9 mouse cellular contexts compared by ENCODE assay signal in the genomic region with DNA sequence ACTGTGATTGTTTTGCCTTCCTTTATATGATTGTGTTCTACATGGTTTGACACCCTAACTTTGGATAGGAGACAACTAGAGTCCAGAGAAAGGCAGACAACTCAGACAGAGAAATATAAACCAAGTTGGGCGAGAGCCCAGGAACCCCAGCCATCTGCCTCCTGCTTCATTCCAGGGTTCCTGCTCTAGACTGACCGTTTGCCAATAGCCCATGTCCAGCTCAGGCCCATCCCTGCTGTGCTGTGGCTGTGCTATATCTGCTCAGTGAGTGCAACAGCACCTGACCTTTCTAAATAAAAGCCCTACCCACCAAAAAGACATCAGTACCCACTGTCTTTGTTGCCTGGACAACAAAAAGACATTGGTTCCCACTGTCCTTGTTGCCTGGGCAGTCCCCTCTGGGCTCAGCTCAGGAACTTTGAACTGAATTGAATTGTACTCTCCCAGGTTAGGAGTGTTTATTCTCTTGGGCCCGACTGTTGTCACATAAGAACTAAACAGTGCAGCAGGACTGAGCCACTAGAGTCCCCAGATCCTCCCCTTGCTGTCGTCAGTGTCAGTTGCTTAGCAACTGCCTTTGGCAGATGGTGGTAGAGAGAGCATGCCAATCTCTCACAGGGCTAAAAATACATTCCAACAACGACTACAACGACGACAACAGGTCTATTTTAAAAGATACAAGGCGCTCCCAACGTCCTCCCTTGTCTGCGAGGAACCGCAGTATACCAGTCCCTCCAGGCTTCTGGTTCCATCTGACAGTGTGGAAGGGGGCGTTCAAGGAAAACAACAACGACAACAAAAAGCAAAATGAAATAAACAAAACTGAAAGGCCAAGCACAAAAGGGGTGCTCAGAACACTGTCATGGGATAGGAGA. TPM values are rescaled to one million over a fixed set of nuclear protein-coding genes. Genes with fewer than 3 reads are reported as not detected.
DNase-seq lines count a peak whose midpoint lies in the region; ATAC-seq lines count a peak whose summit lies in the region.
"Had no signal": no experiment of that assay in that cellular context is flagged by ENCODE, and none has a peak within 500 bp of the region (broad histone marks: within the 10 kb centered on the region; RNA-seq: fewer than 3 reads in every experiment).

No protein-coding gene starts in this region.

- H3K9me3 ChIP-seq in neural tube, embryonic 11.5 days (ENCODE audit: control insufficient read depth, low read length), result no peaks in the 10 kb centered on the region
- peaks cover 7% of the 10 kb centered on the region; the same call in 1 of the 2 replicates for H3K9me3 ChIP-seq in forebrain, embryonic 12.5 days
- peaks cover 6% of the 10 kb centered on the region for H3K9me3 ChIP-seq in heart, embryonic 14.5 days (ENCODE audit: control insufficient read depth, low read length)
- H3K9me3 ChIP-seq in midbrain, embryonic 15.5 days, result no peaks in the 10 kb centered on the region

- H3K4me1 ChIP-seq in neural tube, embryonic 11.5 days (ENCODE audit: control insufficient read depth, insufficient read depth, low read length), result peaks cover 4% of the 10 kb centered on the region; the same call in 1 of the 2 replicates
- H3K4me1 ChIP-seq in forebrain, embryonic 12.5 days, result peaks cover 56% of the 10 kb centered on the region
- peaks cover 24 to 25% of the 10 kb centered on the region in 2 experiments for H3K4me1 ChIP-seq in heart, embryonic 14.5 days (ENCODE audit: control insufficient read depth in 2 of 2, insufficient read depth in 2 of 2, low read length in 2 of 2)
- H3K4me1 ChIP-seq in midbrain, embryonic 15.5 days, result peaks cover 43% of the 10 kb centered on the region

- H3K27me3 ChIP-seq in neural tube, embryonic 11.5 days (ENCODE audit: control insufficient read depth, insufficient read depth, low read length), result no peaks in the 10 kb centered on the region
- no peaks in the 10 kb centered on the region for H3K27me3 ChIP-seq in forebrain, embryonic 12.5 days
- no peaks in the 10 kb centered on the region for H3K27me3 ChIP-seq in heart, embryonic 14.5 days (ENCODE audit: control insufficient read depth, insufficient read depth, low read length)
- H3K27me3 ChIP-seq in midbrain, embryonic 15.5 days (replicated peaks), result no peaks in the 10 kb centered on the region

- no peaks in the 10 kb centered on the region for H3K36me3 ChIP-seq in neural tube, embryonic 11.5 days (ENCODE audit: control insufficient read depth, insufficient read depth, low read length)
- no peaks in the 10 kb centered on the region for H3K36me3 ChIP-seq in forebrain, embryonic 12.5 days (replicated peaks)
- H3K36me3 ChIP-seq in heart, embryonic 14.5 days (ENCODE audit: control insufficient read depth, insufficient read depth, low read length), result no peaks in the 10 kb centered on the region
- no peaks in the 10 kb centered on the region for H3K36me3 ChIP-seq in midbrain, embryonic 15.5 days (replicated peaks)

- DNase-seq in neural tube, embryonic 11.5 days (ENCODE audit: low spot score), result peak; percentile 20
- no peak for DNase-seq in neural tube, embryonic 10.5 days (ENCODE audit: extremely low spot score, low spot score)
- DNase-seq in left cerebral cortex, adult 11 months (ENCODE audit: low spot score), result peak; percentile 77

- H3K9ac ChIP-seq in neural tube, embryonic 11.5 days (ENCODE audit: low read length), result 0 out of 2 replicates have a peak overlapping the region, but pooled peaks have one; percentile 2
- H3K9ac ChIP-seq in forebrain, embryonic 12.5 days, result no peak overlapping the region
- peak overlapping the region; percentile 45 for H3K9ac ChIP-seq in heart, embryonic 14.5 days (ENCODE audit: low read length)
- H3K9ac ChIP-seq in midbrain, embryonic 15.5 days, result no peak overlapping the region

- 52% methylated on average over 13 of the region's 13 CpGs for whole genome bisulfite sequencing in neural tube, embryonic 11.5 days
- 42% methylated on average over 13 of the region's 13 CpGs for WGBS in forebrain, embryonic 12.5 days
- WGBS in heart, embryonic 14.5 days, result 18% methylated on average over 13 of the region's 13 CpGs
- 25% methylated on average over 13 of the region's 13 CpGs for WGBS in midbrain, embryonic 15.5 days

- no peak overlapping the region for H3K4me2 ChIP-seq in neural tube, embryonic 11.5 days (ENCODE audit: low read depth)
- no peak overlapping the region for H3K4me2 ChIP-seq in forebrain, embryonic 12.5 days
- H3K4me2 ChIP-seq in heart, embryonic 14.5 days (ENCODE audit: low read length), result peak overlapping the region; percentile 52
- H3K4me2 ChIP-seq in midbrain, embryonic 15.5 days, result peak overlapping the region; percentile 5; the same call in 1 of the 2 replicates

- no peak overlapping the region for H3K4me3 ChIP-seq in neural tube, embryonic 11.5 days (ENCODE audit: low read depth, low read length)
- H3K4me3 ChIP-seq in forebrain, embryonic 12.5 days (replicated peaks), result no peak overlapping the region
- no peak overlapping the region for H3K4me3 ChIP-seq in heart, embryonic 14.5 days (ENCODE audit: control insufficient read depth in 1 of 2, insufficient read depth in 1 of 2, low read depth in 1 of 2, low read length in 2 of 2)
- no peak overlapping the region for H3K4me3 ChIP-seq in midbrain, embryonic 15.5 days
- H3K4me3 ChIP-seq: erythroblast, embryonic 14.5 days had no signal

- H3K27ac ChIP-seq in neural tube, embryonic 11.5 days (ENCODE audit: low read depth, low read length), result no peak overlapping the region
- H3K27ac ChIP-seq in forebrain, embryonic 12.5 days, result peak overlapping the region; percentile 88
- H3K27ac ChIP-seq in heart, embryonic 14.5 days (replicated peaks in 1 of 2; ENCODE audit: control insufficient read depth in 1 of 2, insufficient read depth in 1 of 2, low read depth in 2 of 2, low read length in 2 of 2), result peak overlapping the region; percentile 96 to 97
- peak overlapping the region; percentile 82 for H3K27ac ChIP-seq in midbrain, embryonic 15.5 days

- ATAC-seq in neural tube, embryonic 11.5 days (ENCODE audit: insufficient read depth, low FRiP score, low TSS enrichment), result peak; percentile 63
- ATAC-seq in forebrain, embryonic 12.5 days (ENCODE audit: low FRiP score), result peak; percentile 78
- peak; percentile 90 for ATAC-seq in heart, embryonic 14.5 days (ENCODE audit: insufficient number of reproducible peaks, insufficient read depth, low FRiP score, low read depth)
- ATAC-seq in midbrain, embryonic 15.5 days (replicated peaks), result peak; percentile 91
- no peak for ATAC-seq in granulocyte monocyte progenitor cell, adult 5-6 weeks (replicated peaks; ENCODE audit: poor library complexity, severe bottlenecking)
- ATAC-seq in erythroid progenitor cell, adult 5-6 weeks (replicated peaks; ENCODE audit: low FRiP score, poor library complexity, severe bottlenecking), result no peak

RNA-seq across cellular contexts. Expression of gene Ces5a, which starts 33.9 kb away (rescaled TPM):
- not detected in 2 replicates for polyA plus RNA-seq in neural tube, embryonic 11.5 days (2014; fragmentation: Nextera tagmentation; extraction: Ambion mirVana)
- 0.14 TPM in 1 of 2 replicates, not detected in the other for polyA plus RNA-seq in forebrain, embryonic 12.5 days (2016; fragmentation: Nextera tagmentation; extraction: Ambion mirVana)
- 0.31 and 0.43 TPM in 2 replicates for polyA plus RNA-seq in heart, embryonic 14.5 days (2014; fragmentation: Nextera tagmentation; extraction: Ambion mirVana)
- polyA plus RNA-seq in midbrain, embryonic 15.5 days (2015; fragmentation: Nextera tagmentation; extraction: Ambion mirVana), result 0.25 and 0.37 TPM in 2 replicates
- not detected in 2 replicates for total RNA-seq in granulocyte monocyte progenitor cell, adult 5-6 weeks (2014; fragmentation: Nextera tagmentation)
- not detected in 2 replicates for total RNA-seq in granulocyte monocyte progenitor cell, adult 5-6 weeks (2017)
- not detected in 2 replicates for total RNA-seq in erythroid progenitor cell, adult 5-6 weeks (2015; ENCODE audit: low replicate concordance)
- not detected in 2 replicates for total RNA-seq in erythroid progenitor cell, adult 5-6 weeks (2017; ENCODE audit: low replicate concordance)
- polyA plus RNA-seq: erythroblast, embryonic 14.5 days had no signal

Comparison
In these comparisons a context has a peak if more than half of its experiments do, and no peak if none do; other contexts are left out.
1. ATAC-seq: peak in neural tube, embryonic 11.5 days (single experiment), forebrain, embryonic 12.5 days (single experiment), heart, embryonic 14.5 days (single experiment) and midbrain, embryonic 15.5 days (single experiment); none in granulocyte monocyte progenitor cell, adult 5-6 weeks (single experiment) and erythroid progenitor cell, adult 5-6 weeks (single experiment).
2. H3K4me2 ChIP-seq: peak in heart, embryonic 14.5 days (single experiment) and midbrain, embryonic 15.5 days (single experiment); none in neural tube, embryonic 11.5 days (single experiment) and forebrain, embryonic 12.5 days (single experiment).
3. H3K9ac ChIP-seq: peak in neural tube, embryonic 11.5 days (single experiment) and heart, embryonic 14.5 days (single experiment); none in forebrain, embryonic 12.5 days (single experiment) and midbrain, embryonic 15.5 days (single experiment).